Mouse (Mus musculus) 3134 (cell line): ENCODE results near the gene Sik3.
"Not testable (repeated sequence)": the region's sequence is repeated elsewhere in the genome, so short reads cannot be mapped to it uniquely, and the experiment has no call there.

Source experiments
- DNase-seq: peaks from one replicate; pipeline ENCODE4 v3.0.0-alpha.2; 2011; ENCODE audit warnings: low spot score; ENCODE audit not compliant: insufficient read length; ENCODE audit errors: extremely low read depth

Sik3 gene

GRCm38 (mm10) chr9:46098360-46098985, 85.9 kb downstream of the Sik3 start:
- DNase-seq: no peak

- DNase-seq: no peak
These were observed 86.5 kb downstream of the Sik3 start for GRCm38 (mm10) chr9:46099107-46099506.

- no peak for DNase-seq
These were observed 90.5 kb downstream of the Sik3 start for GRCm38 (mm10) chr9:46103154-46103553.

- no peak for DNase-seq
These were observed 93.5 kb downstream of the Sik3 start for GRCm38 (mm10) chr9:46106105-46106504.

- DNase-seq: peak; percentile 37
These were observed 98.0 kb downstream of the Sik3 start for GRCm38 (mm10) chr9:46110648-46111047.

GRCm38 (mm10) chr9:46111334-46111733, 98.7 kb downstream of the Sik3 start:
- DNase-seq: no peak

GRCm38 (mm10) chr9:46112246-46112645, 99.6 kb downstream of the Sik3 start:
- DNase-seq: peak; percentile 71

GRCm38 (mm10) chr9:46118844-46119385, 106.3 kb downstream of the Sik3 start:
- no peak for DNase-seq

- DNase-seq: peak; percentile 91
These were observed 107.4 kb downstream of the Sik3 start for GRCm38 (mm10) chr9:46119943-46120441.

GRCm38 (mm10) chr9:46120468-46121253, 108.0 kb downstream of the Sik3 start:
- peak; percentile 62 for DNase-seq

GRCm38 (mm10) chr9:46121486-46121885, 108.9 kb downstream of the Sik3 start:
- DNase-seq: peak; percentile 27

- no peak for DNase-seq
These were observed 110.1 kb downstream of the Sik3 start for GRCm38 (mm10) chr9:46122731-46123130.

- no peak for DNase-seq
These were observed 113.7 kb downstream of the Sik3 start for GRCm38 (mm10) chr9:46126295-46126694.

- no peak for DNase-seq
These were observed 114.7 kb downstream of the Sik3 start for GRCm38 (mm10) chr9:46127326-46127725.

- DNase-seq: no peak
These were observed 116.6 kb downstream of the Sik3 start for GRCm38 (mm10) chr9:46129241-46129640.

GRCm38 (mm10) chr9:46132821-46133220, 120.2 kb downstream of the Sik3 start:
- DNase-seq: not testable (repeated sequence)

GRCm38 (mm10) chr9:46138831-46139230, 126.2 kb downstream of the Sik3 start:
- DNase-seq: no peak

GRCm38 (mm10) chr9:46140811-46141210, 128.2 kb downstream of the Sik3 start:
- DNase-seq: no peak

GRCm38 (mm10) chr9:46142031-46142430, 129.4 kb downstream of the Sik3 start:
- DNase-seq: no peak

GRCm38 (mm10) chr9:46142492-46142891, 129.9 kb downstream of the Sik3 start:
- DNase-seq: no peak

GRCm38 (mm10) chr9:46144976-46145375, 132.4 kb downstream of the Sik3 start:
- DNase-seq: no peak

- DNase-seq: peak; percentile 8
These were observed 133.8 kb downstream of the Sik3 start for GRCm38 (mm10) chr9:46146437-46146836.
